Mouse (Mus musculus) myocyte (in vitro differentiated cells): ENCODE results near the gene Itm2c. TPM values are rescaled to one million over a fixed set of nuclear protein-coding genes. Genes with fewer than 3 reads are reported as not detected.

Source experiments
- H3K27me3 ChIP-seq: one replicate; pipeline ENCODE4 v1.6.1; 2011; ENCODE audit not compliant: control insufficient read depth, insufficient read depth, insufficient read length
- H3K36me3 ChIP-seq: one replicate; pipeline ENCODE4 v1.6.1; 2011; ENCODE audit not compliant: control insufficient read depth, insufficient read depth
- H3K4me2 ChIP-seq: one replicate; pipeline ENCODE4 v1.6.1; 2011; ENCODE audit warnings: low read depth, control low read depth
- H3K4me3 ChIP-seq: one replicate; pipeline ENCODE4 v1.5.1; 2011; ENCODE audit warnings: mild to moderate bottlenecking, control low read depth, moderate library complexity
- H3K79me2 ChIP-seq: one replicate; pipeline ENCODE4 v1.6.1; 2011; ENCODE audit not compliant: control insufficient read depth, insufficient read depth
- H3ac ChIP-seq: one replicate; pipeline ENCODE4 v1.6.1; 2011; ENCODE audit not compliant: control insufficient read depth, insufficient read length
- CEBPB ChIP-seq: IDR thresholded peaks from 2 replicates; pipeline ENCODE4 v1.6.1; 2011; ENCODE audit warnings: mild to moderate bottlenecking, moderate library complexity; ENCODE audit not compliant: poor library complexity, insufficient read depth, severe bottlenecking
- E2F4 ChIP-seq: IDR thresholded peaks from one replicate; pipeline ENCODE4 v1.6.1; 2011; ENCODE audit warnings: mild to moderate bottlenecking, control low read depth, moderate library complexity; ENCODE audit not compliant: insufficient read depth
- MAX ChIP-seq: IDR thresholded peaks from one replicate; pipeline ENCODE4 v1.6.1; 2011; ENCODE audit warnings: low read depth, mild to moderate bottlenecking, control low read depth
- MYOD1 ChIP-seq, 3 experiments: IDR thresholded peaks; one replicate each; pipeline ENCODE4 v1.6.1; 2011; ENCODE audit warnings: control low read depth in 2 of 3, low read depth in 2 of 3, mild to moderate bottlenecking in 2 of 3, moderate library complexity in 1 of 3; ENCODE audit not compliant: insufficient read length in 2 of 3, control insufficient read depth in 1 of 3
- MYOG ChIP-seq, 3 experiments: IDR thresholded peaks; one replicate each; pipeline ENCODE4 v1.6.1; 2011; ENCODE audit warnings: control low read depth in 2 of 3, low read depth in 2 of 3, mild to moderate bottlenecking in 2 of 3; ENCODE audit not compliant: insufficient read length in 2 of 3, control insufficient read depth in 1 of 3, insufficient read depth in 1 of 3
- POLR2A ChIP-seq: IDR thresholded peaks from one replicate; pipeline ENCODE4 v1.6.1; 2011; ENCODE audit warnings: low read depth, mild to moderate bottlenecking, control low read depth, moderate library complexity; ENCODE audit not compliant: insufficient read length
- POLR2AphosphoS2 ChIP-seq: IDR thresholded peaks from one replicate; pipeline ENCODE4 v1.6.1; 2011; ENCODE audit warnings: low read depth, control low read depth; ENCODE audit not compliant: insufficient read length
- REST ChIP-seq: IDR thresholded peaks from one replicate; pipeline ENCODE4 v1.6.1; 2011; ENCODE audit warnings: mild to moderate bottlenecking, control low read depth, moderate library complexity; ENCODE audit not compliant: insufficient read depth, insufficient read length
- SRF ChIP-seq: IDR thresholded peaks from one replicate; pipeline ENCODE4 v1.6.1; 2011; ENCODE audit warnings: low read depth; ENCODE audit not compliant: control insufficient read depth, insufficient read length
- TCF12 ChIP-seq: IDR thresholded peaks from one replicate; pipeline ENCODE4 v1.6.1; 2011; ENCODE audit warnings: mild to moderate bottlenecking, control low read depth; ENCODE audit not compliant: poor library complexity, insufficient read depth, severe bottlenecking
- TCF3 ChIP-seq: IDR thresholded peaks from one replicate; pipeline ENCODE4 v1.6.1; 2011; ENCODE audit warnings: low read depth, control low read depth; ENCODE audit not compliant: insufficient read length
- USF1 ChIP-seq: IDR thresholded peaks from one replicate; pipeline ENCODE4 v1.6.1; 2011; ENCODE audit warnings: low read depth, mild to moderate bottlenecking, control low read depth, moderate library complexity
- polyA plus RNA-seq: library from polyadenylated mRNA; unstranded; fragments of >200 nt; fragmentation: generic; extraction: Trizol; gene quantifications from one replicate; pipeline ENCODE4 v1.2.1, GENCODE M21; 2012; ENCODE audit warnings: missing spikeins

The Itm2c gene
- polyA plus RNA-seq, 1 experiment = 86.6 TPM

DNA sequence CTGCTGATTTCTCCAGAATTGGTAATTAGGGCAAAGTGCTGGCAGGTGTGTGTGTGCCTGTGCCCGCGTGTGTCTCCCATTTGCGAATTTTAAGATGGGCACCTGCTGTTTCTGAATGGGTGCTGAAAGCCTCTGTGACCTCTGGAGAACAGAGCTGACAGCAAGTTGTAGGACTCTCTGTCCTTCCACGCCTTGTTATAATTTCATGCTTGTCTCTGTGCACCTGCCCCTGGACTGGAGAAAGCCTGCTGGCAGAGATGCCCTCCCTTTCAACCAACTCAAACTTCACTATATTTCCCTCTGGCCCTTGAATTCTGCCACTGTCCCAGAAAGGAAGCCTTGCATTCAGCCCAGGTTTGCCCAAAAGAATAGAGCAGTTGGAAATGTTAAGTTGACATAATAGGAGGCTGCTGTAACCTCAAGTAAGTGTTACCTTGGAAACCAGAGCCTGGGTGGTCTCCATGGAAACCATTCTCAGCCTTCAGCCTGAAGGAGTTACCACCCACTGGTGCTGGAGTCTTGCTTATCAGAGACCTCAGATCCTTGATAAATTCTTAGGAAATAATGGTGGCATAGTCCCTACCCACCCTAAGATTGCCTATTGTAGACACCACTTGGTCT, 22.9 kb downstream of the Itm2c start:
- no peak for TF ChIP-seq E2F4
- TF ChIP-seq TCF3 = no peak
- TF ChIP-seq MYOD1 (IDR thresholded peaks at IDR 0.05; ENCODE audit: control insufficient read depth in 1 of 3, insufficient read length in 2 of 3, low read depth in 2 of 3) = no peak
- TF ChIP-seq MAX = no peak
- TF ChIP-seq SRF = no peak
- no peak for TF ChIP-seq POLR2A
- TF ChIP-seq REST = no peak
- TF ChIP-seq USF1 = no peak
- no peak for TF ChIP-seq TCF12
- no peak for TF ChIP-seq CEBPB
- no peak for TF ChIP-seq POLR2AphosphoS2
- no peak for TF ChIP-seq MYOG (IDR thresholded peaks at IDR 0.05; ENCODE audit: control insufficient read depth in 1 of 3, insufficient read depth in 1 of 3, insufficient read length in 2 of 3, low read depth in 2 of 3)
- H3K4me2 ChIP-seq = no peak overlapping the region
- H3K36me3 ChIP-seq = no peaks in the 10 kb centered on the region

DNA sequence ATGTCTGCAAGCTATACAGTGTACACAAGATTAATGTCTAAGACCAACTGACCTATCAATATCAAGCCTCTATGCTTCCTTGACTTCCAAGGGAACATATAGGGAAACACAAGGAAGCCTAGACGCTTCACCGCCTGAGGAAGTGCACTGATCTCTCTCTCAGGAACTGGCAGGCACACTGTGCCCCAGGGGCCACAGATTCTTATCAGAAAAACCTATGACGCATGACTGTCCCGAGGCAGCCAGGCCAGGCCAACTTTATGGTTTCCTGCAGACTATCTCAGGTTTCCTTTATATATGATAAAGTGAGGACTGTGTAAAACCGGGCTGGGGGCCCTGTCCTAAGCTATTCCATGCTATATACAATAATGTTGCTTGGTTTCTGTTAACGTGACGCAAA, 25.5 kb downstream of the Itm2c start:
- Histone ChIP-seq H3K4me2 (no peak overlapping the region), H3ac (no peak overlapping the region), H3K79me2 (no peaks in the 10 kb centered on the region), H3K27me3 (peaks cover 15% of the 10 kb centered on the region), H3K4me3 (no peak overlapping the region), H3K36me3 (no peaks in the 10 kb centered on the region)
- no peak for TF ChIP-seq USF1

More for the DNA sequence above, 22.9 kb downstream of the Itm2c start:
- Histone ChIP-seq H3K79me2 (no peaks in the 10 kb centered on the region), H3K4me3 (no peak overlapping the region), H3K27me3 (peaks cover 14% of the 10 kb centered on the region), H3ac (no peak overlapping the region)

DNA sequence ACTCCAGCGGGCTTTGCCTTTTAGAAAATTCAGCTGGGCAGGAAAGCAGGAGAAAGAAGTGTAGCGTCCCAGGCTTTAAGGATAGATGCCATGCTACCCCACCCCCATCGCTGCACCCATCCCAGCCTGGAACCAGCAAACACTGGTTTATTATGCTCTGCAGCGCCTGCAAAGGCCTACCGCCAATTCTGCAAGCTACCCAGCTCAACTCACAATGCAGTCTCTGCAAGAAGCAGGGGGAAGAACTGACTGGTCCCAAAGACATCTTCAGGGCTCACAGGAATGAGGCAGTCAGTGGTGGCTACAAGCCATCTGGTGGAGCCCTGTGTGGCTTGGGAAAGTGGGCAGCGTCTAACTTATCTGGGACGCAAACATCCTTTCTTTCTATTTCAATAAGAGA, 27.6 kb downstream of the Itm2c start:
- H3K4me3 ChIP-seq = no peak overlapping the region
- H3ac ChIP-seq = no peak overlapping the region
- H3K36me3 ChIP-seq = no peaks in the 10 kb centered on the region
- no peak for TF ChIP-seq MYOD1 (IDR thresholded peaks at IDR 0.05; ENCODE audit: control insufficient read depth in 1 of 3, insufficient read length in 2 of 3, low read depth in 2 of 3)
- TF ChIP-seq E2F4 = no peak
- TF ChIP-seq USF1 = no peak
- no peak for TF ChIP-seq CEBPB
- no peak for TF ChIP-seq TCF3
- no peak for TF ChIP-seq POLR2A
- no peak for TF ChIP-seq TCF12
- peaks cover 15% of the 10 kb centered on the region for H3K27me3 ChIP-seq
- H3K4me2 ChIP-seq = no peak overlapping the region
- no peaks in the 10 kb centered on the region for H3K79me2 ChIP-seq

DNA sequence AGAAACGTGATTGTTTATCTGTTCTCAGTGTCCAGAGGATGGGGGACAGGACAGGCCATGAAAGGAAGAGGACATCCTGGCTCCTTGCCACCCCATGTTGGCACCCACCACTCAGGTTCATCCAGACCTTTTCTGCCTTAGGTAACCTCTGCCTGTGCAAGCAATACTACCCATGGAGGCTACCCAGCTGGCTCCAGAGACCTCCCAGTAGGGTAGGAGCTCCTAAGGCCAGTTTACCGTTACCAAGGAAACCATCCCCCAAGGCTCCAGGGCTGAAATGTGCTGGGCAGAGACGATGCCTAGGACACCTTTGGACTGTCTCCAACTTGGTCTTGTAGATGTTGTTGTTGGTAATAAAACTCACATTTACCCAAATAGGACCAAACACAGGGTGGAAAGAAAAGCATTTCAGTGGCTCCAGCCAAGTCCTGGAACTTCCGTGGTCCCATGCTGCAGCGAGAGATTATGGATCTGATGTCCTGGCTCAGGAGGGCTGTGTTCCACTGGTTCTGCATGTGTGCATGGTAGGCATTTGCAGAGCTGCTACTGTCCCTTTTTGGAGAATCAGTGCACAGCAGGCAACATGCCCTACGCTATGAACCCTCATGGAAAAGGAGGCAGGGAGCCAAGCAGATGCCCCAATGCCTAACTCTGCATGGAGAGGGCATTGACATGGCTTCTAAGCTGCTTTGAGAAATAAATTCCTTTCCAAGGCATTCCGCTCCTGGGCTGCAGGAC, 28.2 kb downstream of the Itm2c start:
- TF ChIP-seq SRF (no peak), REST (no peak), TCF3 (no peak), MYOG (IDR thresholded peaks at IDR 0.05; ENCODE audit: control insufficient read depth in 1 of 3, insufficient read depth in 1 of 3, insufficient read length in 2 of 3, low read depth in 2 of 3) (no peak), USF1 (no peak), MAX (no peak), TCF12 (no peak), E2F4 (no peak)
- H3K79me2 ChIP-seq = no peaks in the 10 kb centered on the region
- no peak overlapping the region for H3K4me2 ChIP-seq
- no peak overlapping the region for H3ac ChIP-seq
- H3K27me3 ChIP-seq = peaks cover 15% of the 10 kb centered on the region
- H3K36me3 ChIP-seq = no peaks in the 10 kb centered on the region
- H3K4me3 ChIP-seq = no peak overlapping the region

DNA sequence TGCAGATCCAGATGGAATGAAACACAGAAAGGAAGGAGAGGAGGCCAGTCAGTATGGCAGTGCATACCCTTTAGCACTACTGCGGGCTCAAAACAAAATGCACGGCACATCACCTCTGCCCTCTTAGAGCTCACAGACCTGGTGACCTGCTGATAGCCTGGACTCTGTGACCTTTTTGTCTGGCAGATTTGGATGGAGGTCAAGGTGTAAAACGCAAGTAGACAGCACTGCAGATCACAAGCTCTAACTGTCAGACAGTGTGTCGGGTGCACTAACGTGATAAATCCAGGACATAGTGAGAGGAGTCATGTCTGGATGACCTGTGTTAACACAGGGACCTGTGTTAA, 28.8 kb downstream of the Itm2c start:
- Histone ChIP-seq H3K36me3 (no peaks in the 10 kb centered on the region), H3K4me2 (no peak overlapping the region), H3ac (no peak overlapping the region), H3K4me3 (no peak overlapping the region), H3K27me3 (peaks cover 14% of the 10 kb centered on the region), H3K79me2 (no peaks in the 10 kb centered on the region)
- no peak for TF ChIP-seq MYOG (IDR thresholded peaks at IDR 0.05; ENCODE audit: control insufficient read depth in 1 of 3, insufficient read depth in 1 of 3, insufficient read length in 2 of 3, low read depth in 2 of 3)
- TF ChIP-seq POLR2A = no peak
- TF ChIP-seq REST = no peak
- no peak for TF ChIP-seq USF1
- no peak for TF ChIP-seq TCF12
- no peak for TF ChIP-seq E2F4
- no peak for TF ChIP-seq POLR2AphosphoS2
- no peak for TF ChIP-seq SRF
- TF ChIP-seq TCF3 = no peak
- TF ChIP-seq MAX = no peak
- no peak for TF ChIP-seq CEBPB
- TF ChIP-seq MYOD1 (IDR thresholded peaks at IDR 0.05; ENCODE audit: control insufficient read depth in 1 of 3, insufficient read length in 2 of 3, low read depth in 2 of 3) = no peak
